Mouse (Mus musculus) small intestine, adult 2 months (tissue): Measurements from ENCODE around the gene Prph. TPM values are rescaled to one million over a fixed set of nuclear protein-coding genes. Genes with fewer than 3 reads are reported as not detected.

Source experiments
- H3K27ac ChIP-seq: fragments of 200-500 bp; 2 replicates; pipeline ENCODE4 v1.5.1; 2012; ENCODE audit warnings: low read depth, low read length, control low read depth, inconsistent platforms; ENCODE audit not compliant: insufficient read depth
- H3K27me3 ChIP-seq: fragments of 200-500 bp; 2 replicates; pipeline ENCODE4 v1.6.1; 2012; ENCODE audit warnings: mild to moderate bottlenecking, moderate library complexity, low read length, inconsistent platforms; ENCODE audit not compliant: control insufficient read depth, insufficient read depth
- H3K36me3 ChIP-seq: fragments of 200-500 bp; 2 replicates; pipeline ENCODE4 v1.6.1; 2012; ENCODE audit warnings: mild to moderate bottlenecking, low read length, control low read depth, inconsistent platforms; ENCODE audit not compliant: control insufficient read depth, insufficient read depth
- H3K4me1 ChIP-seq: fragments of 200-500 bp; 2 replicates; pipeline ENCODE4 v1.6.1; 2012; ENCODE audit warnings: low read length, inconsistent platforms, mixed read lengths; ENCODE audit not compliant: control insufficient read depth, insufficient read depth, insufficient read length
- H3K4me3 ChIP-seq: fragments of 200-500 bp; 2 replicates; pipeline ENCODE4 v1.5.1; 2012; ENCODE audit warnings: low read depth, mild to moderate bottlenecking, control low read depth, inconsistent platforms, low read length, moderate library complexity
- CTCF ChIP-seq: fragments of 200-500 bp; IDR thresholded peaks from 2 replicates; pipeline ENCODE4 v1.5.1; 2012; ENCODE audit warnings: low read depth, mild to moderate bottlenecking, control low read depth, inconsistent platforms, low read length, moderate library complexity, mixed read lengths; ENCODE audit not compliant: insufficient replicate concordance, insufficient read length; ENCODE audit errors: extremely low read depth
- POLR2A ChIP-seq: fragments of 200-500 bp; IDR thresholded peaks from 2 replicates; pipeline ENCODE4 v1.6.1; 2012; ENCODE audit warnings: low read depth, mild to moderate bottlenecking, control low read depth, inconsistent platforms, low read length, moderate library complexity
- WGBS: fragments of 180-500 bp; shearing (Covaris S2); methylation state at CpG from one replicate; pipeline ENCODE4 v1.1.7; 2018; 5-methylcytosine and 5-hydroxymethylcytosine counted together
- polyA plus RNA-seq: library from polyadenylated mRNA; depleted of rRNA; stranded (reverse); fragments of >200 nt; gene quantifications from 2 replicates; pipeline ENCODE4 v1.2.3, GENCODE M21; 2012

Gene Prph
- polyA plus RNA-seq, 1 experiment = 4.6 TPM

DNA sequence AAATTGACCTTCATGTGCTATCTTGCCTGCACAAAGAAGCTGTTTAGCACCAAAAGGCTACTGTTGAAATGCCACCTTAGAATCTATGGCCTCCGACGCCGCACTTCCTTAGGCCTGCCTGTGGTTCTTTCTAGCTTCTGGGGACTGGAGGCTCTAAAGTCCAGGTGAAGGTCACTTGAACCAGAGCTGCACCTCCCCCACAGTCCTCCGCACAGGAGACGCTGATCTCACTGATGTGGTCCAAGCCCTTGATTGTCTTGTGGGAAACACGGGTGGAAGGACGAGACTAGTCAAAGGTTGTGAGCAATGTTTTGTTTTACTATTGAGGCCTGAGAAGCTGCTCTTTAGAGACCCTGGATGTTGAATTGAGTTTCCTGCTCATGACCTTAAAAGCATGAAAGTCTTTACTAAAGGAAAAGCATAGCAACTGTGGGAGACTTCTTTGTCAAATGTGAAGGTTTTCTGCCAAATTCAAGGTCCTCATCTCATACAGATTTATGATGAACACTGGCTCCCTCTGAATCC is 22.2 kb upstream of the Prph start:
- WGBS = 23% methylated on average over 7 of the region's 7 CpGs
- 0 out of 2 replicates have a peak, but pooled peaks cover 2% of the 10 kb centered on the region for H3K4me1 ChIP-seq
- TF ChIP-seq POLR2A (no peak), CTCF (no peak)
- H3K27me3 ChIP-seq = no peaks in the 10 kb centered on the region
- H3K27ac ChIP-seq = peak overlapping the region; percentile 35
- H3K4me3 ChIP-seq = peak overlapping the region; percentile 54
- H3K36me3 ChIP-seq = peaks cover 29% of the 10 kb centered on the region

- Histone ChIP-seq H3K4me3 (no peak overlapping the region), H3K36me3 (peaks cover 36% of the 10 kb centered on the region), H3K4me1 (no peaks in the 10 kb centered on the region), H3K27ac (peak overlapping the region; percentile 23; the same call in 1 of the 2 replicates), H3K27me3 (no peaks in the 10 kb centered on the region)
- no peak for TF ChIP-seq CTCF
- no peak for TF ChIP-seq POLR2A
- WGBS = 63% methylated on average over 7 of the region's 7 CpGs
Measured at GRCm38 (mm10) chr15:99033498-99034270, 21.3 kb upstream of the Prph start.

DNA sequence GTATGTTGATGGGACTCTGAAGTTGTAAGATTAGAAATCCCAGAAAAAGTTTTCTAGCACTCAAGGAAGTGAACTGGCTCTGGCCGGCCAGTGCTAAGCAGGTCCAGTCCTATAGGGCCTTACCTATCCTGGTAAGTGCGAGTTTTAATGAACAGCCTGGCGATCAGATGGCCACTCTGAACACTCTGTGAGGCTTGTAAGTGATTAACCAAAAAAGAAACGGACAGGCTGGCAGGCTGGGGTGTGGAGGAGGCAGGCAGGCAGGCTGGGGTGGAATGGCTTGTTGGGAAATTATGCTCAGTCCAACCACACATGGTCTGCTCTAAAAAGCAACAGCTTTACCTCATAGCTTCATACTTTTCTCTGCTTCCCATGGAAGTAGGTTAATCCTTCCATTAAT is 19.5 kb upstream of the Prph start:
- H3K4me1 ChIP-seq = no peaks in the 10 kb centered on the region
- no peaks in the 10 kb centered on the region for H3K27me3 ChIP-seq
- no peak overlapping the region for H3K4me3 ChIP-seq
- no peak overlapping the region for H3K27ac ChIP-seq
- TF ChIP-seq CTCF (no peak), POLR2A (no peak)
- H3K36me3 ChIP-seq = peaks cover 39% of the 10 kb centered on the region
- 70% methylated on average over 4 of the region's 4 CpGs for WGBS

DNA sequence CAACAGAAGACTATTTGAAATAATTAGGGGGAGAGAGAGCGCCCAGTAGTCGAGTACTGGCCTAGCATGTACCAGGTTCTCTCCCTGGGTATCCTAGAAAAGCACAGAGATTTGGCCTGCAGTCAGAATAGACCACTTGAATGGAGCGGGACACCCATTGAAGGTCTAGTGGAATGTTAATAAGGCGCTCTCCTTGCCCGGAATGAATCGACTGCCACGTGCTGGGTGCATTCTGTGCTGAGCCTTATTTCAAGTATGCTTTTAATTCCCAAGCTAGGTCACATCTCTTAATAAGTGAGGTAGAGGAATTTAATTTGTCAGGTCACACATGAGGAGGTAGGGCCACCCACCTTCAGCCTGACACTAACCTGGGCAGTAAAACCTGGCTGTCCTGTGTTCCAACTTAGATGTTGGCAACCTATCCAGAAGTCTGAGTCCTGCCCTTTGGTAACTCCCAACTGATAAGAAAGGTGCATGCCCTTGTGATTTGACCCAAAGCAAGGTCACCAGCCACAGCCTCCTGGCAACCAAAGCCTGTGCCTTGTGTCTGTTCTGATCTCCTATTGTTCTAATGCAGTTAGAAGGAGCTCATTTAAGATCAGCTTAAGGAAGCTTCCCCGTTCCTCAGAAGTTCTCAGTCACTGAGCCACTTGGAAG is 18.6 kb upstream of the Prph start:
- Histone ChIP-seq H3K27ac (no peak overlapping the region), H3K4me1 (no peaks in the 10 kb centered on the region), H3K36me3 (peaks cover 39% of the 10 kb centered on the region), H3K27me3 (no peaks in the 10 kb centered on the region), H3K4me3 (no peak overlapping the region)
- TF ChIP-seq CTCF = no peak
- 90% methylated on average over 8 of the region's 8 CpGs for WGBS

GRCm38 (mm10) chr15:99038025-99038424 is 16.9 kb upstream of the Prph start:
- no peak for TF ChIP-seq POLR2A
- TF ChIP-seq CTCF = no peak
- WGBS = 90% methylated on average over 1 of the region's 1 CpGs

DNA sequence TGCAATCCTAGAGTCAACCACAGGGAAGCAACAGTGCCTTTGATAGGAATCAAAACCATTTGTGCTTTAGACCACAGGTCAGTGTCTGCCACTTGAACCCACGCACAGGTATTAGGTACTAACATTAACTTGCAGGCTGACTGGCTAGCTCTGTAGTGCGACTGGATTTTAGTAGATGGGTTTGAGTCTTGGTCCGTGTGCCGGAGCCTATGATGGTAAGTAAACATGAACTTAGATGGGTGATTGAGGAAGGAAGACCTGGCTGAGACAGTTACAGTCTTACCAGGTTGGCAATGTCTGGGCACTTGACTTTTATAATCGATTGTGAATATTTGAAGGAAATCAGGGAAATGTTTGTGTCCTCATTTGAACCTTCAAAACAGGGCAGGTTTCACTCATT is 16.2 kb upstream of the Prph start:
- H3K4me3 ChIP-seq = no peak overlapping the region
- H3K4me1 ChIP-seq = no peaks in the 10 kb centered on the region; the same call in 1 of the 2 replicates
- H3K27me3 ChIP-seq = no peaks in the 10 kb centered on the region
- 83% methylated on average over 5 of the region's 5 CpGs for WGBS
- peaks cover 35% of the 10 kb centered on the region for H3K36me3 ChIP-seq
- no peak overlapping the region for H3K27ac ChIP-seq
- TF ChIP-seq CTCF (no peak), POLR2A (no peak)

More at GRCm38 (mm10) chr15:99038025-99038424, 16.9 kb upstream of the Prph start:
- no peaks in the 10 kb centered on the region for H3K27me3 ChIP-seq
- H3K27ac ChIP-seq = no peak overlapping the region
- H3K4me3 ChIP-seq = no peak overlapping the region
- no peaks in the 10 kb centered on the region; the same call in 1 of the 2 replicates for H3K4me1 ChIP-seq
- peaks cover 39% of the 10 kb centered on the region for H3K36me3 ChIP-seq

DNA sequence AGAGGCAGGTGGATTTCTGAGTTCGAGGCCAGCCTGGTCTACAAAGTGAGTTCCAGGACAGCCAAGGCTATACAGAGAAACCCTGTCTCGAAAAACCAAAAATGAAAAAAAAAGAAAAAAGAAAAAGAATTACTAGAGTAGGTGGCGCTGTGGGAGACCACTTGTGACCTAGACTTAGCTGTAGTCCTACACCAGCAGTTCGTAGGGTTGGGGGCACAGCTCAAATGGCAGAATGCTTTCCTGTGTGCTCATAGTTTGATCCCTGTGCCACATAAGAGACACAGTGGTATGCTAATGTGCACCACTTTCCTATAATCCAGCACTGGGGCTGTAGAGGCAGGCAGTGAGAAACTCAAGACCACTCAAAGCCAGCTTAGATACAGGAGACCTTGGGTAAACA is 15.7 kb upstream of the Prph start:
- no peak overlapping the region for H3K4me3 ChIP-seq

More for the DNA sequence above, 15.7 kb upstream of the Prph start:
- Histone ChIP-seq H3K27me3 (no peaks in the 10 kb centered on the region), H3K27ac (no peak overlapping the region), H3K4me1 (no peaks in the 10 kb centered on the region; the same call in 1 of the 2 replicates), H3K36me3 (peaks cover 33% of the 10 kb centered on the region)
- 81% methylated on average over 4 of the region's 4 CpGs for WGBS
- TF ChIP-seq POLR2A (no peak), CTCF (no peak)
